Mouse (Mus musculus): Measurements from ENCODE around the gene Cdadc1. TPM values are rescaled to one million over a fixed set of nuclear protein-coding genes. Genes with fewer than 3 reads are reported as not detected.
A peak's percentile ranks its signal among the peaks of the same experiment; 100 is the strongest.

The Cdadc1 gene
- polyA plus RNA-seq, 1 experiment from 2014 or later: 17.3 TPM

GRCm38 (mm10) chr14:59543158-59543826, 54.5 kb downstream of the Cdadc1 start:
- WGBS (ENCODE audit: insufficient replicate concordance): 70% methylated on average over 3 of the region's 3 CpGs
- H3K4me3 ChIP-seq (replicated peaks): no peak overlapping the region
- no peaks in the 10 kb centered on the region for H3K27me3 ChIP-seq
- H3K4me1 ChIP-seq (replicated peaks): 0 out of 2 replicates have a peak, but pooled peaks cover 4% of the 10 kb centered on the region
- H3K36me3 ChIP-seq: peaks cover 6% of the 10 kb centered on the region; the same call in 1 of the 2 replicates
- DNase-seq (no peak), ATAC-seq (ENCODE audit: low read depth) (no peak)
- H3K27ac ChIP-seq: no peak overlapping the region
- no peaks in the 10 kb centered on the region for H3K9me3 ChIP-seq (replicated peaks)
- no peak overlapping the region for H3K4me2 ChIP-seq
- no peak overlapping the region for H3K9ac ChIP-seq

- Histone ChIP-seq H3K4me3 (replicated peaks) (no peak overlapping the region), H3K36me3 (peaks cover 6% of the 10 kb centered on the region; the same call in 1 of the 2 replicates), H3K27me3 (no peaks in the 10 kb centered on the region), H3K4me1 (replicated peaks) (0 out of 2 replicates have a peak, but pooled peaks cover 4% of the 10 kb centered on the region), H3K9ac (no peak overlapping the region), H3K9me3 (replicated peaks) (no peaks in the 10 kb centered on the region), H3K4me2 (no peak overlapping the region), H3K27ac (no peak overlapping the region)
- ATAC-seq (ENCODE audit: low read depth) (no peak), DNase-seq (no peak)
- 73% methylated on average over 6 of the region's 6 CpGs for WGBS (ENCODE audit: insufficient replicate concordance)
Measured at GRCm38 (mm10) chr14:59540761-59541160, 57.0 kb downstream of the Cdadc1 start.

- no peak for DNase-seq
- no peak overlapping the region for H3K4me2 ChIP-seq
Measured at GRCm38 (mm10) chr14:59540230-59540629, 57.5 kb downstream of the Cdadc1 start.

GRCm38 (mm10) chr14:59537829-59538432, 59.8 kb downstream of the Cdadc1 start:
- Histone ChIP-seq H3K4me2 (no peak overlapping the region), H3K9ac (no peak overlapping the region), H3K36me3 (peaks cover 6% of the 10 kb centered on the region; the same call in 1 of the 2 replicates), H3K4me1 (replicated peaks) (no peaks in the 10 kb centered on the region; the same call in 1 of the 2 replicates), H3K4me3 (replicated peaks) (no peak overlapping the region), H3K27me3 (no peaks in the 10 kb centered on the region), H3K27ac (no peak overlapping the region), H3K9me3 (replicated peaks) (no peaks in the 10 kb centered on the region)
- DNase-seq (no peak), ATAC-seq (ENCODE audit: low read depth) (no peak)
- 80% methylated on average over 4 of the region's 4 CpGs for WGBS (ENCODE audit: insufficient replicate concordance)

More at GRCm38 (mm10) chr14:59540230-59540629, 57.5 kb downstream of the Cdadc1 start:
- Histone ChIP-seq H3K9ac (no peak overlapping the region), H3K4me3 (replicated peaks) (no peak overlapping the region), H3K27ac (no peak overlapping the region), H3K4me1 (replicated peaks) (0 out of 2 replicates have a peak, but pooled peaks cover 4% of the 10 kb centered on the region), H3K9me3 (replicated peaks) (no peaks in the 10 kb centered on the region), H3K36me3 (peaks cover 6% of the 10 kb centered on the region; the same call in 1 of the 2 replicates), H3K27me3 (no peaks in the 10 kb centered on the region)
- ATAC-seq (ENCODE audit: low read depth): no peak
- WGBS (ENCODE audit: insufficient replicate concordance): 88% methylated on average over 2 of the region's 2 CpGs

GRCm38 (mm10) chr14:59533908-59534307, 63.9 kb downstream of the Cdadc1 start:
- no peak for DNase-seq
- ATAC-seq (ENCODE audit: low read depth): no peak
- Histone ChIP-seq H3K4me2 (no peak overlapping the region), H3K9ac (no peak overlapping the region), H3K36me3 (0 out of 2 replicates have a peak, but pooled peaks cover 6% of the 10 kb centered on the region), H3K27me3 (no peaks in the 10 kb centered on the region), H3K27ac (no peak overlapping the region), H3K4me1 (replicated peaks) (no peaks in the 10 kb centered on the region; the same call in 1 of the 2 replicates), H3K4me3 (replicated peaks) (no peak overlapping the region), H3K9me3 (replicated peaks) (no peaks in the 10 kb centered on the region)

GRCm38 (mm10) chr14:59532986-59533385, 64.8 kb downstream of the Cdadc1 start:
- no peaks in the 10 kb centered on the region; the same call in 1 of the 2 replicates for H3K4me1 ChIP-seq (replicated peaks)
- H3K9me3 ChIP-seq (replicated peaks): no peaks in the 10 kb centered on the region
- ATAC-seq (ENCODE audit: low read depth) (peak; percentile 45; the same call in 1 of the 2 replicates), DNase-seq (no peak)
- peak overlapping the region; percentile 59 for H3K27ac ChIP-seq
- whole genome bisulfite sequencing (ENCODE audit: insufficient replicate concordance): 62% methylated on average over 1 of the region's 1 CpGs
- no peak overlapping the region for H3K4me2 ChIP-seq
- no peak overlapping the region for H3K9ac ChIP-seq
- 0 out of 2 replicates have a peak, but pooled peaks cover 6% of the 10 kb centered on the region for H3K36me3 ChIP-seq
- no peaks in the 10 kb centered on the region for H3K27me3 ChIP-seq
- H3K4me3 ChIP-seq (replicated peaks): no peak overlapping the region

- DNase-seq (no peak), ATAC-seq (ENCODE audit: low read depth) (no peak)
- Histone ChIP-seq H3K9me3 (replicated peaks) (no peaks in the 10 kb centered on the region), H3K4me2 (no peak overlapping the region), H3K4me3 (replicated peaks) (no peak overlapping the region), H3K36me3 (0 out of 2 replicates have a peak, but pooled peaks cover 6% of the 10 kb centered on the region), H3K4me1 (replicated peaks) (peaks cover 2% of the 10 kb centered on the region; the same call in 1 of the 2 replicates), H3K9ac (no peak overlapping the region), H3K27me3 (no peaks in the 10 kb centered on the region), H3K27ac (no peak overlapping the region)
- WGBS (ENCODE audit: insufficient replicate concordance): 83% methylated on average over 1 of the region's 1 CpGs
Measured at GRCm38 (mm10) chr14:59530801-59531200, 67.0 kb downstream of the Cdadc1 start.

- Histone ChIP-seq H3K4me3 (replicated peaks) (no peak overlapping the region), H3K9ac (no peak overlapping the region), H3K9me3 (replicated peaks) (no peaks in the 10 kb centered on the region), H3K36me3 (0 out of 2 replicates have a peak, but pooled peaks cover under 1% of the 10 kb centered on the region), H3K4me2 (no peak overlapping the region), H3K27ac (no peak overlapping the region), H3K27me3 (no peaks in the 10 kb centered on the region), H3K4me1 (replicated peaks) (peaks cover 9% of the 10 kb centered on the region; the same call in 1 of the 2 replicates)
- ATAC-seq (ENCODE audit: low read depth) (no peak), DNase-seq (no peak)
- 43% methylated on average over 5 of the region's 5 CpGs for WGBS (ENCODE audit: insufficient replicate concordance)
Measured at GRCm38 (mm10) chr14:59525843-59526242, 71.9 kb downstream of the Cdadc1 start.

GRCm38 (mm10) chr14:59513922-59514444, 83.8 kb downstream of the Cdadc1 start:
- no peak overlapping the region for H3K9ac ChIP-seq
- H3K4me1 ChIP-seq (replicated peaks): no peaks in the 10 kb centered on the region
- DNase-seq (no peak), ATAC-seq (ENCODE audit: low read depth) (no peak)
- H3K4me2 ChIP-seq: no peak overlapping the region
- no peak overlapping the region for H3K4me3 ChIP-seq (replicated peaks)
- no peaks in the 10 kb centered on the region for H3K36me3 ChIP-seq
- no peak overlapping the region for H3K27ac ChIP-seq
- no peaks in the 10 kb centered on the region for H3K9me3 ChIP-seq (replicated peaks)
- H3K27me3 ChIP-seq: no peaks in the 10 kb centered on the region
- 81% methylated on average over 6 of the region's 6 CpGs for WGBS (ENCODE audit: insufficient replicate concordance)

Measured in liver, embryonic 13.5 days (tissue).